Mouse (Mus musculus) testis, postnatal 14 days (tissue): ENCODE data around the gene Slc46a3.

Source experiments
- DNase-seq: peaks from one replicate; pipeline ENCODE4 v3.0.0; 2021; ENCODE audit warnings: low spot score

The Slc46a3 gene

GRCm38 (mm10) chr5:147845319-147845718, 49.3 kb downstream of the Slc46a3 start:
- no peak for DNase-seq

GRCm38 (mm10) chr5:147843340-147843739, 51.3 kb downstream of the Slc46a3 start:
- no peak for DNase-seq

GRCm38 (mm10) chr5:147839418-147839817, 55.2 kb downstream of the Slc46a3 start:
- DNase-seq: no peak

GRCm38 (mm10) chr5:147834841-147835500, 59.6 kb downstream of the Slc46a3 start:
- no peak for DNase-seq

GRCm38 (mm10) chr5:147832842-147833241, 61.8 kb downstream of the Slc46a3 start:
- no peak for DNase-seq

GRCm38 (mm10) chr5:147828846-147829245, 65.8 kb downstream of the Slc46a3 start:
- DNase-seq: no peak
